8 mouse cellular contexts compared by ENCODE assay signal in the genomic region with DNA sequence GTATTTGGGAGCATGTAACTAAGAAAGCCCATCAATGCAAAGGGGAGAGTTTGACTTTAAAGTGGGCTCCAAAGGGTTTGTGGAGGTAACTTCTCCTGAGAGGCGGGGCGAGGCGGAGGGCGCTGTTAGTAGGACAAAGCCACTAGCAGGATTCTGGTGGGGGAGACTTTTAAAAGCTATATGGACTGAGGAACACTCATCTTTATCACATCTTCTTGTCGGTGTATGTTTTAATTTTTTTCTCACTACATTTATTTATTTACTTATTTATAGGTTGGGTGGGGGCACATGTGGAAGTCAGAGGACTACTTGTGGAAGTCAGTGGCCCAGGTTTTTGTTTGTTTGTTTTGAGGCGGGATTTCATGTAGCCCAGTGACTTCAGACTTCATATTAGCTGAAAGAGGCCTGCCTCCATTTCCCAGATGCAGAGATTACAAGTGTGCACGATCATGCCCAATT. TPM values are rescaled to one million over a fixed set of nuclear protein-coding genes. Genes with fewer than 3 reads are reported as not detected.
DNase-seq lines count a peak whose midpoint lies in the region; ATAC-seq and TF ChIP-seq lines count a peak whose summit lies in the region.

No protein-coding gene starts in this region.

- no peaks in the 10 kb centered on the region for H3K9me3 ChIP-seq in limb, embryonic 14.5 days (ENCODE audit: control insufficient read depth, low read length)
- H3K9me3 ChIP-seq in stomach, embryonic 15.5 days, result no peaks in the 10 kb centered on the region

- TF ChIP-seq POLR2A in testis, adult 2 months (IDR thresholded peaks at IDR 0.05; ENCODE audit: control insufficient read depth, low read depth, low read length), result no peak
- TF ChIP-seq POLR2A in limb, embryonic 14.5 days (IDR thresholded peaks at IDR 0.05; ENCODE audit: borderline replicate concordance, extremely low read depth, insufficient read depth, insufficient read length), result no peak

- peak overlapping the region; percentile 70 for H3K4me2 ChIP-seq in limb, embryonic 14.5 days (replicated peaks; ENCODE audit: low read depth, low read length, severe bottlenecking)
- H3K4me2 ChIP-seq in stomach, embryonic 15.5 days, result peak overlapping the region; percentile 85

- H3K4me1 ChIP-seq in testis, adult 2 months (ENCODE audit: control insufficient read depth, insufficient read depth, low read length), result peaks cover 18% of the 10 kb centered on the region
- H3K4me1 ChIP-seq in limb, embryonic 14.5 days (ENCODE audit: control insufficient read depth, insufficient read depth, low read length), result peaks cover 3% of the 10 kb centered on the region; the same call in 1 of the 2 replicates
- H3K4me1 ChIP-seq in stomach, embryonic 15.5 days, result peaks cover 14% of the 10 kb centered on the region; the same call in 1 of the 2 replicates

- peak; percentile 42 for DNase-seq in embryo, embryonic 10 days (ENCODE audit: low spot score)
- no peak for DNase-seq in embryo, embryonic 9.5 days (ENCODE audit: extremely low spot score)
- DNase-seq in testis, postnatal 14 days (ENCODE audit: low spot score), result no peak
- DNase-seq in limb, embryonic 14.5 days (ENCODE audit: low spot score), result no peak
- no peak for DNase-seq in urinary bladder, postnatal 4 days (ENCODE audit: low spot score in 2 of 2)
- DNase-seq in spleen, postnatal 14 days (ENCODE audit: low spot score in 2 of 2), result no peak

- no peak for ATAC-seq in limb, embryonic 14.5 days (ENCODE audit: low FRiP score, low read depth)
- no peak for ATAC-seq in stomach, embryonic 15.5 days (ENCODE audit: insufficient read depth, low FRiP score, low read depth)

- no peaks in the 10 kb centered on the region for H3K27me3 ChIP-seq in testis, adult 2 months (ENCODE audit: control insufficient read depth, insufficient read depth, low read length)
- H3K27me3 ChIP-seq in limb, embryonic 14.5 days (ENCODE audit: control insufficient read depth, insufficient read depth, low read length), result no peaks in the 10 kb centered on the region
- H3K27me3 ChIP-seq in stomach, embryonic 15.5 days (replicated peaks), result no peaks in the 10 kb centered on the region

- WGBS in limb, embryonic 14.5 days, result 34% methylated on average over 7 of the region's 7 CpGs
- WGBS in stomach, embryonic 15.5 days, result 28% methylated on average over 7 of the region's 7 CpGs

- peak overlapping the region; percentile 58 for H3K9ac ChIP-seq in limb, embryonic 14.5 days (ENCODE audit: low read depth, low read length, severe bottlenecking)
- peak overlapping the region; percentile 46 for H3K9ac ChIP-seq in stomach, embryonic 15.5 days

- peak overlapping the region; percentile 75 for H3K4me3 ChIP-seq in testis, adult 2 months (ENCODE audit: control insufficient read depth, low read depth, low read length)
- peak overlapping the region; percentile 39 for H3K4me3 ChIP-seq in limb, embryonic 14.5 days (replicated peaks; ENCODE audit: low read length)
- peak overlapping the region; percentile 48 for H3K4me3 ChIP-seq in stomach, embryonic 15.5 days (replicated peaks)

- H3K27ac ChIP-seq in testis, adult 2 months (ENCODE audit: control insufficient read depth, insufficient read depth, low read depth, low read length), result peak overlapping the region; percentile 78
- H3K27ac ChIP-seq in limb, embryonic 14.5 days (replicated peaks; ENCODE audit: low read depth, low read length), result peak overlapping the region; percentile 81
- peak overlapping the region; percentile 96 for H3K27ac ChIP-seq in stomach, embryonic 15.5 days

- no peak for TF ChIP-seq CTCF in testis, adult 2 months (IDR thresholded peaks at IDR 0.05; ENCODE audit: control insufficient read depth, insufficient read depth, insufficient replicate concordance, low read depth, low read length)

- H3K36me3 ChIP-seq in testis, adult 2 months (ENCODE audit: control insufficient read depth, insufficient read depth, low read length), result no peaks in the 10 kb centered on the region
- H3K36me3 ChIP-seq in limb, embryonic 14.5 days (ENCODE audit: control insufficient read depth, insufficient read depth, low read length), result no peaks in the 10 kb centered on the region
- H3K36me3 ChIP-seq in stomach, embryonic 15.5 days, result no peaks in the 10 kb centered on the region

RNA-seq across cellular contexts. Expression of a gene that starts 0.3 kb away (rescaled TPM):
- 45.3 and 57.6 TPM in 2 replicates for polyA plus RNA-seq in testis, adult 2 months (2012; rRNA removed)
- 27.6 and 33.8 TPM in 2 replicates for polyA plus RNA-seq in limb, embryonic 14.5 days (2012; rRNA removed)
- polyA plus RNA-seq in limb, embryonic 14.5 days (2014; fragmentation: Nextera tagmentation; extraction: Ambion mirVana), result 16.2 and 16.3 TPM in 2 replicates
- polyA plus RNA-seq in stomach, embryonic 15.5 days (2015; fragmentation: Nextera tagmentation; extraction: Ambion mirVana), result 10.3 and 12.7 TPM in 2 replicates

RNA-seq across cellular contexts. Expression of a gene that starts 1.0 kb away (rescaled TPM):
- 4.5 and 4.9 TPM in 2 replicates for polyA plus RNA-seq in testis, adult 2 months (2012; rRNA removed)
- 0.63 and 1.00 TPM in 2 replicates for polyA plus RNA-seq in limb, embryonic 14.5 days (2012; rRNA removed)
- 0.33 TPM in 1 of 2 replicates, not detected in the other for polyA plus RNA-seq in limb, embryonic 14.5 days (2014; fragmentation: Nextera tagmentation; extraction: Ambion mirVana)
- 0.12 and 0.18 TPM in 2 replicates for polyA plus RNA-seq in stomach, embryonic 15.5 days (2015; fragmentation: Nextera tagmentation; extraction: Ambion mirVana)

RNA-seq across cellular contexts. Expression of a gene that starts 35.6 kb away (rescaled TPM):
- 3.5 and 3.7 TPM in 2 replicates for polyA plus RNA-seq in testis, adult 2 months (2012; rRNA removed)
- polyA plus RNA-seq in limb, embryonic 14.5 days (2012; rRNA removed), result 16.3 and 21.1 TPM in 2 replicates
- polyA plus RNA-seq in limb, embryonic 14.5 days (2014; fragmentation: Nextera tagmentation; extraction: Ambion mirVana), result 17.4 and 18.1 TPM in 2 replicates
- 16.1 and 18.8 TPM in 2 replicates for polyA plus RNA-seq in stomach, embryonic 15.5 days (2015; fragmentation: Nextera tagmentation; extraction: Ambion mirVana)

RNA-seq across cellular contexts. Expression of a gene that starts 45.4 kb away (rescaled TPM):
- polyA plus RNA-seq in testis, adult 2 months (2012; rRNA removed), result 0.35 and 0.36 TPM in 2 replicates
- polyA plus RNA-seq in limb, embryonic 14.5 days (2012; rRNA removed), result 1.0 and 1.4 TPM in 2 replicates
- 0.76 and 0.80 TPM in 2 replicates for polyA plus RNA-seq in limb, embryonic 14.5 days (2014; fragmentation: Nextera tagmentation; extraction: Ambion mirVana)
- 0.66 and 0.78 TPM in 2 replicates for polyA plus RNA-seq in stomach, embryonic 15.5 days (2015; fragmentation: Nextera tagmentation; extraction: Ambion mirVana)
